Mouse (Mus musculus): ENCODE measurements at regions not wholly inside any gene's neighbourhood (a gene's known extent, or its start where the extent isn't known, plus 50 kb on each side); places are given as distances from the start of the nearest gene placed in this dataset.

- TF ChIP-seq CTCF (IDR thresholded peaks at IDR 0.05; ENCODE audit: extremely low read depth, insufficient read depth, insufficient read length, insufficient replicate concordance): no peak
- TF ChIP-seq POLR2A (IDR thresholded peaks at IDR 0.05; ENCODE audit: low read depth, low read length): no peak
Measured at GRCm38 (mm10) chr6:31873911-31874310, 176.1 kb upstream of the 1700012A03Rik start.

Measured in spleen, adult 2 months (tissue).